Mouse (Mus musculus): ENCODE results near the gene Orai1.

The Orai1 gene

DNA sequence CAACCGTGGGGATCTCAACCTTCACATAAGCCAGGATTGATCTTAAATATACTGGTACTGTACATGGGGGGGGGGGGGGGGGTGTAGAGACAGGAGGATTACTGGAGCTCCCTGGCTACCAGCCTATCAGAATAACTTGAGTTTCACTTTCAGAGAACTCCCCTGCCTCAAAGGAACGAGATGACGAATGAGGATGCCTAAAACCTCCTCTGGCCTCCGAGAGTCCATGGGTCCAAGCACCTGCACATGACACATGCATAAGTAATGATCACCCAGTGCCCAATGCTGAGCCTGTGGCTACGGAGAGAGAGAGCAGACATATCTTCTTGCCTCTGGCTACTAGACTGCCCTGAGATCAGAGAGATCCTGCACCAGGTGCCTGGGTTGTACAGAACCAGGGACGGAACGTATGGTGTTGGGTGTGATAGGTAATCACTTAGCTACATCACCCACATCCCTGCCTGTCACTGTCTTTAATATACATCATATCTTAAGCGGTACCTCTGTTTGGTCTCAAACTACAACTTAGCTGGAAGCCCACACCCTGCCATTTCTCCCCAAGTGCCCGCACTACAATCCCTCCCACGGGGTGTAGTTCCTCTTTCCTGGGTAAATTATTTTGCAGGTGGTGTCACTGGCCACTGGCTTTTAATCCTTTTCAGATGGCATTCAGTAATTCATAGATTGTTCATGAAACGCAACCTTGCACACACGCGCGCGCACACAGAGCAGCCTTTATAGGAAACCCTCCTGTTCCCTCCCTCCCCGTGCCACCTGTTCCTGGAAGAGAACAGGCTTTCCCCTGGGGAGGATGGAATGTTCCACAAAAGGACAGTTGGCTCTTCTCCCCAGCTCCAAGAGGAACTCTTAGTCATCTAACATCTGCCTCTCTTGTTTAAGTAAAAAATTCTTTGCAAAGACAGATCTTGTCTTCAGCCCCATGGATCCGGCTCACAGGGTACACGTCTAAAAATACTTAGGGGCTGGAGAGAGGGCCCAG lies 17.4 kb upstream of the Orai1 start:
- DNase-seq, result no peak

DNA sequence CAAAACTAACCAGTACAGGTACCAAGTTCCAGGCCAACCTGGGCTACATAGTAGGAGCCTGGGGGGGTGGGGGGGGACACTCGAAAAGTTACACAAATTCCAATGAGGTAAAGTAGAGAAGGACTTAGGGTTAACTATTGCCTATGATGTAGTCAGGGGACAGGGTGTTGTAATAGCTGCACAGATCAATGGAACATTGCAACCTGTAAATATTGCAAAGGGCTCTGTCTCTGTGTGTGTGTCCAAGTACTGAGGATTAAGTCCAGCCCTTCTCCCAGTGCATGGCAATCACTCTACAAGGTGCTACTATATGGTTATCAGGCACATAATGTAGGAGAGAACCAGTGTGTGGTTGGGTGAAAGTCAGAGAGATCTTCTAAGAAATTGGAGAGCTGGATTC lies 14.0 kb upstream of the Orai1 start:
- DNase-seq, result no peak

DNA sequence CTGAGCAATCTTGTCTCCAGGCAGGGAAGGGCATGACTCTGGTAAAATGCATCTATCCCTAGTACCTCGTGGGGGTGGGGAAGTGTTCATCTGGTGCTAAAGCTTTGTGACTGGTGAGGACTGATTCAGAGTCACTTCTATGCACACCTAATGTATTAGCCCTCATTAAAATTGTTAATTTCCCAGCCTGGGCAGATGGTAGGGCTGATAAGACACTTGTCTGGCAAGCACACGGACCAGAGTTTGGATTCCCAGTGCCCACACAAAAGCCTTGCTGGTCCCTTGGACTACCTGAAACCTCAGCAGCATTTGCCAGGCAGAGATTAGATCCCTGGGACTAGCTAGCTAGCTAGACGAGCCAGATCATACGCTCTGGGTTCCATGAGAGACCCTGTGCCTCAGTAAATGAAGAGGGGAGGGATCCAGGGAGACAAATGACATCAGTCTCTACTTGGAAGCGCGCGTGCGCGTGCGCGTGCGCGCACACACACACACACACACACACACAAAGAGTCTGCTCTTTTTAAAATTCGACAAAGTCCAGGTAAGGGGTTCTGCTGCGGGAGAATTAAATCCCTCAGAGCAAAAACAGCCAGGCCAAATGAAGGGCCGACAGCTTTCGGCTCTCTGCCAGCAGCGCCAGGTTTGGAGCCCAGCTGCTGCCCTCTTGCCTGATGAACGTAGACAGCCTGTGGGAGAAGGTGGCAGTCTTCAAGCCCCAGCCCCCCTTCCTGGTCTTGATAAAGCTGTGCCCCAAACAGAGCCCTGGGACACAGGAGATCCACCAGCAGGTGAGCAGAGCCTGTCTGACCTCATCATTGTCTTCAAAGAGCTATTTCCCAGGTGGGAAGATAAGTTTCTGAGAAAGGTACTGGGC lies 8.9 kb upstream of the Orai1 start:
- DNase-seq, result no peak

DNA sequence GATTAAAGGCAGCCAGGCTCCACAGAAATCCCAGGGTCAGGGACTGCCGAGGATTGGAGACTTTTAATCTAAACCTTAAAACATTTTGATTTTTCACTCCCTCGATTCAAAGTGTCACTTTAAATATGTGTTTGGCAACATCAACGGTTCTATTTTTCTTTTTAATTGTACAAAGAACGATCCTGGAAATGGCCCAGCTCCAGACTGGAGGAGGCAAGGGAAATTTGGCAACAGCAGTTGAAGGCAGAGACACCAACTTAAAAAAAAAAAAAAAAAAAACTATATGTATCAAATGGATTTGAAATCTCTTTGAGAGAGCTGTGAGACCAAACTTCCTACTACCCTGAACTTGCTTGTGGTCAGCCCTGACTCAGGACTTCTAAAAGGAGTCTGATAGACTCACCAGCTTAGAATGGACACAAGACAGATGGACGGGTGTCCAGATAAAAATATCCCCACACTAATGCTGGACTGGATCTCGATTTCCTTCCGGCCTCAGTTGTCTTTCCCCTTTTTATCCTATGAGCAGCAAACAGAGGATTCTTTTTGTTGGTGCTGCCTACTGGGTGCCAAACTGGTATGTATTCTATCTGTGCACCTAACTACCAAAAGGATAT lies 5.9 kb upstream of the Orai1 start:
- DNase-seq, result no peak

DNA sequence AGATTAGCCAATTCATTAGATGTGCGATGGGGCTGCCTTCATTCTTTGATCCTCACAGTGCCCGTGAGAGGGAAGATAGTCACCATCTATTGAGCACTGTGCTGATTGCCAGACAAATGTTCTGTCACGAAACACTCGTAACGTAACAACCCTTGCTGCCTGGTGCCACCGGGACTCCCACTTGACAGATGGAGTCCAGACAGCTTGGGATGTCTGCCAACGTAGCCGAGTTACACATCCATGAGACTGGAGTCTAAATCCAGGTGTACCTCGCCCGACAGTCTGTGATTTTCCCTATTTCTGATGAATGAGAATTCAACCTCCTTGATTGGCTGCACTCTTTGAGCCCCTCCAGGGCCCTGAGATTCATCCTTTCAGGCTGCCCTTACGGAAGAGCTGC lies 5.0 kb upstream of the Orai1 start:
- DNase-seq, result no peak

DNA sequence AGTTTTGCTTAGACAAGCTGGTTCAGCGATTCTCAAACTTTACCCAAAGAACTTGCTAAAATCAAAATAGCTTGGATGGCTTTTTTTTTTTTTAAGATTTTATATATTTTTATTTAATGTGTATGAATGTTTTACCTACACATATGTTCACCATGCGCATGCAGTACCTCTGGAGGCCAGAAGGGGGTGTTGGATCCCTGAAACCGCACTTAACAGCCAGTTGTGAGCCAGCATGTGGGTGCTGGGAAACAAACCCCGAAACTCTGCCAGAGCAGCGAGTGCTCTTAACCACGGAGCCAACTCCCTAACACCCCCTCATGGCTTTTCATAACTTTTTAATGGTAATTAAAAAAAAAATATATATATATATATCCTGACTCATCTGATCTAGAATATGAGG lies 4.1 kb upstream of the Orai1 start:
- DNase-seq, result no peak

DNA sequence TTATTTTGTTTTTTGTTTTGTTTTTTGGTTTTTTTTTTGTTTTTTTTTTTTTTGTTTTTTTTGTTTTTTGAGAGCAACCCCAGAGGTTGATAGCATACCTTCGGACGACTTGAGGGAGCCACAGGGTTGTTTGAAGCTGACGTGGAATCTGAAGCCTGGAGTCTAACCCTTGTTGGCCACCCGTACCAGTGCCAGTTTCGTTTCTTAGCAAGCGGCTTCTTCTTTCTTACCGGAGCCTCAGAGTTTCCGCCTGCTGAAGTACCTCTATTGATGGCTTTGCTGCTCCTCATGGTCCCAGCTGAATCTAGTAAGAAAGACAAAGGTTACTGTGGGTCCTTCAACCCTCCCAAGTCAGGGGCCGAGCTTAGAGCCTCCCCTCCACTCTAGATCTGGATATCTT lies 3.2 kb upstream of the Orai1 start:
- no peak for DNase-seq

DNA sequence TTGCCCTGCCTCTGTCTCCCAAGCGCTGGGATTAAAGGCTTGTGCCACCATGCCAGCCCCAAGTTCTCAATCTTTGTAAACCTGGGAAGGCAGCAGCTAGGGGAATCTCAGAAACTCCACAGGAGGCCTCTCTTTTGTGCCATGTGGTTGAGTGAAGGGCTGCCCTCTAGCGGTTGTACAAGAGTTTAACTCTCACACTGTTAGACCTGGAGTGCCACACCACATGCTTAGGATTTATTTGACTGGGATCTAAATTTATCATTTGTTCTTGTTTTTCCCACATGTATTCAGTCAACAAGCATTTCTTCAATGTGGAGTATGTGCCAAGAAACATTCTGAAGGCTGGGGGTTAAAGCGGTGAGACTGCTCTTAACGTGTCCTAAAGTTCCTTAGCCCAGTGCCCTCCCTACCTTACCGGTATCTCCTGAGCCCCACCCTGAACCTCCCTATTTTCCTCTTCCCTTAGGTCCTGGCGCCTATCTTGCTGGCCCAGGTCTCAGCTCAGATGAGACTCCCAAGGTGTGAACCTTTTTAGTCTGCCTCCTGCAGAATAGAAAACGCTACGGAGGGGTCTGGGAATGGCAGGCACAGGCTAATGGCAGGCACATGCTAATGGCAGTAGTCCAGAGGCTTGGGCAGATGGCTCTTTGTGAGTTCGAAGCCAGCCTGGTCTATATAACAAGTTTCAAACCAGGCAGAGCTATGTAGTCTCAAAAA lies 1.1 kb upstream of the Orai1 start:
- peak; percentile 80 for DNase-seq

DNA sequence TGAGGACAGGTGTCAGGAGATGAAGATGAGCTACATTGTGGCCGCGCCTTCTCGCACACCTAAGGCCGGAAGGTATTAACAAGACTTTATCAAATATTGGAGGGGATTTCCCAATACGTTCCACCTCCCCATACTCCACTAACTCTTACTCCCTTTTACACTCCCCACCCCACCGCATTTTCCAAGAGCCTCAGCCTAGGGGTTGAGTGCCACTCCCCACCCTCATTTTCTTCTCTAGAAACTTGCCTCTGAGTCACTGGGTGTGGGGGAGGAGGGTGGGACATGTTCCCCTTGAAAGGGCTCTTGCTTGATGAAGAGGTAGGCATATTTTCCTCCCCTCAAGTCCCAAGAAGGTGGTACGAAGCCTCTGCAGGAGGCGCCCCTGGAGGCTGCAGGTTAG lies 1.0 kb downstream of the Orai1 start:
- peak; percentile 28 for DNase-seq

DNA sequence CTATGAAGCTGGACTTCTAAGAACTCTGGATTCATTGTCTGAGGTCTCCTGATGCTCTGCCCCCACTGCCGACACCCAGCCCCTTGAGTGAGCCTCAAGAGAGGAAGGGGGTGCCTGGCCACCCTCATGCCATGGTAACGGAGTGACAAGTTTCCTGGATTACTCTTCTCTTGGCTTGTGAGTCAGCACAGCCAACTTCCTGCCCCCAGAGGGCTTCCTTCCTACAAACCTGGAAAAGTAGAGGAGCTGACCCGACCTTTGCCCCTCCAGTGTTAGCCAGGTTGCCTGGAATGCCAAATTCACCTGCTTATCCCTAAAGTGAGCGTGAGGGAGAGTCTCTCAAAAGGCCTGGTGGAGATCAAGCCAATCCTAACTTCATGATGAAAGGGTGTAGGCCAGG lies 2.6 kb downstream of the Orai1 start:
- DNase-seq, result no peak

DNA sequence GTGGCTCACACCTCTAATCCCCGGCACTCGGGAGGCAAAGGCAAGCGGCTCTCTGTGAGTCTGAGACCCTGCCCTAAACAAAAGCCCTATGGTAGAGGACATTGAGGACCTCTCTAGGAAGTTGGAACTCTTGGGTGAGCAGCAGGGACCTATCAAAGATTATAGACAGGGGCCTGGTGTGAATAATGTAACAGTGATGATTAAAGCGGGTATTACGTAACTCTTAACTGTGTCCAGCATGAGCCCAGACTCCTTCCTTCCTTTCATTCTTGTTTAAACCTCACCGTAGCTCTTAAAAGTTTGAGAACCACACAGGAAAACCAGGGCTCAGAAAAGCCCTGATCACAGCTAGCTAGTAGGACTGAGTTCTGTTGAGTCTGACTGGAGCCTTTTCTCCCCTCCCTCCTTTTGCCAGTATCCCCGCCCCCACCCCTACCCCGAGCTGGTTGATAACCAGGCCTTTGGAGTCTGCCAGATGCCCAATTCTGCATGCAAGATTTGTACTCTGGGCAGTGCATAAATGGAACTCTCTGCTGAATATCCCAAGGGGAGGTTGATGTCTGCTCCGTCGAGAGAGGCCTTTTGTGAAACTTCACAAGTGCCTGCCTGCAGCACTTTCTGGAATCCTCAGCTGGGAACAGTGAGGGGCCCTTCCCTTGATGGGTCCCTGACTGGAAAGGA lies 4.6 kb downstream of the Orai1 start:
- peak; percentile 26 for DNase-seq

DNA sequence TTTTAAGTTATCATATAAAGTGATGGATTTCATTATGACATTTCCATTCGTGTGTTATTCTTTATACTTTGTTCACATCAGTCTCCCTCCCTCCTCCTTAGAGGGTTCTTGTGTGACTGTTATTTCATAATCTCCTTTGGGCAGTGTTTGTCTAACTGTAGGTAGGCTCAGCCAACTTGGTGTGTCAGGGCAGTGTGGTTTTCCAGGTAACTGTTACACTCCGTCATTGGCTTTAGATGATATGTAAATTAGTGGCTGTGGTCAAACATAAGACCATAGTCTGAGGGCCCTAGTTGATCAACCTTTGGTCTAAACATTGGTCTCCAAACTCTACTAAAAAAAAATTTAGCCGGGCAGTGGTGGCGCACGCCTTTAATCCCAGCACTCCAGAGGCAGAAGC lies 5.6 kb downstream of the Orai1 start:
- no peak for DNase-seq

DNA sequence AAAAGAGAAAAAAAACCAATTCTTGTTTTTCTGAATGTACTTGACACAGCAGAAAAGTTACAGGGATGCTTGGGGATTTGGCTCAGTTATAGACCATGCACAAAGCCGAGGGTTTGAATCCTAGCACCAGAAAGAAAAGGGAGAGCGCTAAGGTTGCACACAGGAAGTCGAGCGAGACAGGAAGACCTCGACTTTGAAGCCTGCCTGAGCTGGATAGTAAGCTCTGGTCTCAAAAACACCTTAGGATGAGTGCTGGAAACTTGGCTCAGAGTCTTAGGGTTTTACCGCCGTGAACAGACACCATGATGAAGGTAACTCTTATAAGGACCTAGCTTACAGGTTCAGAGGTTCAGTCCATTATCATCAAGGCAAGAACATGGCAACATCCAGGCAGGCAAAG lies 6.6 kb downstream of the Orai1 start:
- DNase-seq, result no peak

DNA sequence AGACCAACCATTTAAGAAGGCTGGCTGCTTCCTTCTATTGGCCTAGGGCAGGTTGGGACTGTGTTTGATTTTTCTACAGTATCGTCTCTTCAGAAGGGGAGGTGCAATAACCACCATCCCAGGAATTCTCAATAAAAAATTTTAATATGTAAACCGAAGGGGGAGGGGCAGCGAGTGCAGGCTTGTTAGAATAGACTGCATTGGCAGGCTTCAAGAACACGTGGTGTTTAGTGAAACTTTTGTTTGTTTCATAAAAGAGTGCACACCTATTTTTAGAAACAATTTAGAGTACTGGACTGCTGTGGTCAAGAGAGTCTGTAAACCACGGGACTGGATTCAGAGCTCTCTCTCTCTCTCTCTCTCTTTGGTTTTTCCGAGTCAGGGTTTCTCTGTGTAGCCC lies 8.2 kb downstream of the Orai1 start:
- DNase-seq, result peak; percentile 55

DNA sequence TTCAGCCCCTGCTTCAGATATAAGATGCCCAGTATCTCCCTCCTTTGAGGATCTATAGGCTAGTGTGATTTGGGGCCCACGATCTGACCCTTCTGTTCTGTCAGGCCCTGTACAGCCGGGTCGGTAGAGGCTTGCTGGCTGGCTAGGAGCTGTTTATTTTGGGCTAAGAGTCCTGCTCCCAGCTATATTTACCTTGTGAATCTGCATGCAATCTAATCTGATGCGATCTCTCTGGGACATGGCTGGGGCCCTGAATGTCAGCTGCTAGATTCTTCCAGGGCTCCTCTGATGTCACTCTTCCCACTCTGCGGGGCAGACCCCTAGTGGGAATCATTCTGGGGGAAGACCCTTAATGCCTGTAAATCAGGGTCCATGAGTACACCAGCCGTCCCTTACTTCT lies 9.4 kb downstream of the Orai1 start:
- no peak for DNase-seq

DNA sequence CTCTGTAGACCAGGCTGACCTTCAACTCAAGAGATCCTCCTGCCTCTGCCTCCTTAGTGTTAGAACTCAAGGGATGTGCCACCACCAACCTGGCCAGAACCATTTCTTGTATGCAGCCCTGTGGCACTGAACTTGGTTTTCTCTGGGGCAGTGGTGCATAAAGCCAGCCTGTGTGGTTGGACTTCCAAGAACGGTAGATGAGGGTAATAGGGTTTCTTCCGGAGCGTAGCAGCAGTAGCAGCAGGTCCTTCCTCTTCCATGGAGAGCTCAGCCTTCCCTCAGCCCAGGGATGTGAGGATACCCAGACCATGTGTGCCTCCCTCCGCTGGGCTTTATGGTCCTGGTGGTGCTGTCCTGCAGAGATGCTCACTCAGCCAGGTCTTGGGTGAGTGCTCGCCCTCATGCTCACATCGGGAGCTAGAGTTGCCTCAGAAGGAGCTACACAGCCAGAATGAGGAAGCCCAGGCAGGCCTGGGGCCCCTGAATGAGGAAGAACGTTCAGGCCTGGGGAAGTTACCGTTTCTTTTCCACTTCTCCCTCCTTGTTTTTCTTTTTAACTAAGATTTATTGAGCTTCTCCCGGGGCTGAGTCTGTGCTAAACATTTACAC lies 10.2 kb downstream of the Orai1 start:
- DNase-seq, result no peak

DNA sequence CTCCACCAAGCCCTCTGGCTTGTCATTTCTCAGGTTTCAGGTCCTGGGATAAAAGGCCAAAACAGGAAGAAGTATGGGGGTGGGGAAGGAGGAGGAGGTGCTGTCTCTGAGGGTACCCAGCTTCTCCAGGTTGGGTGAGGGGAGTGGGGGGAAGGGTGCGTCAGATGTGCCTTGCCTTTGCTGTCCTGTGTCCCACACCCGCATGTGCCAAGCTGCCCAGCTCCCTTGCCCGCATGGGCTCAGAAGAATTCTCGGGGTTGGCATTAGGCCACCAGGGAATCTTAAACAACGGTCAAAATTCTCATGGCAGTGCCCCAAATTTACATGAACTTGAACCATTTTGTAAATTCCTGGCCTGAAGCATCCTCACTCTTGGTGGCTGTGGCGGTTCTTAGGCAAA lies 11.5 kb downstream of the Orai1 start:
- no peak for DNase-seq

DNA sequence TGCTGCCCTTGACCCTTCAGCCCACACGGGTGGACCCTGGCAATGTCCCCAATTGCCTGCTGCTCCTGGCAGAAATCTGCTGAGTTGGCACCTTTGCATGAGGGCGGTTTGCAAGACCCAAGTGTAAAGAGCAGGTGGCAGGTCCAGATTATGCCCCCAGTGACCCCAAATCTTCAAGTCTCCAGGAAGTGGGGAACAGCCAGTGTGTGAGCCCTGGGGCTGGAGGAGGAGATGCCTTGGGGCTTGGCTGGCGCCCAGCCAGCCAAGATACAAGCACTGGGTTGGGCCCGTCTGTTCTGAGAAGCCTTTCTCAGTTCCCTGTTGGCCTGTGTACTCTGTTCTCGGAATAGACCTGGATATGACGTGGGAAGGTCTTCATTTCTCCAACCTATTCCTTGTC lies 12.6 kb downstream of the Orai1 start:
- DNase-seq, result peak; percentile 21

DNA sequence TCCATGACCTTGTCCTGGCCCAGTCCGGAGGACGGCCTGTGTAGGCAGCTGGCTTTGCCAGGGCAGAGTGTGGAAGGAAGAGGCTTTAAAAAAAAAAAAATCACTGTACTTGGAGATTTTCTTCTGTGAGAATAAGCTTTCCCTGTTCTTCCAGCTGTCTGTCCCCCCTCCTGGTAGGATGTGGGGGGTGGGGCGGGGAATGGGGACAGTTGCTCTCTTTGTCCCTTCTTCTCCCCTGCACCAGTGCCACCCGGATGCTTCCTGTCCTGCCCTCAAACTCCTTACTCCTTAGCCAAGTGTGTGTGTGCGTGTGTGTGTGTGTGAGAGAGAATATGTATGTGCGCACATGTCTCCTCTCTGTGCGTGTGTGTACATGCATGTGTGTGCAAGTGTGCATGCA lies 14.9 kb downstream of the Orai1 start:
- DNase-seq, result no peak

DNA sequence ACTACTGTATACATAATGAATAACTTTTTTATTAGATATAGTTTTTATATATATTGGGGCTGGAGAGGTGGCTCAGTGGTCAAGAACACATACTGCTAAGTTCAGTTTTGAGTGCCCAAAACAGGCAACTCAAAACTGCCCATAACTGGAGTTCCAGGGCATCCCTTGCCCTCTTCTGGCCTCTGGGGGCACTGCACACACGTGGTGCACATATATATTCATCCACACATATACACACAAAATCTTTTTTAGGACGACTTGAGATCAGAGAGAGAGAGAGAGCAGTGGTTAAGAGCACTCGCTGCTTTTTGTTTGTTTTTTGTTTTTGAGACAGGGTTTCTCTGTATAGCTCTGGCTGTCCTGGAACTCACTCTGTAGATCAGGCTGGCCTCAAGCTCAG lies 16.4 kb downstream of the Orai1 start:
- no peak for DNase-seq

DNA sequence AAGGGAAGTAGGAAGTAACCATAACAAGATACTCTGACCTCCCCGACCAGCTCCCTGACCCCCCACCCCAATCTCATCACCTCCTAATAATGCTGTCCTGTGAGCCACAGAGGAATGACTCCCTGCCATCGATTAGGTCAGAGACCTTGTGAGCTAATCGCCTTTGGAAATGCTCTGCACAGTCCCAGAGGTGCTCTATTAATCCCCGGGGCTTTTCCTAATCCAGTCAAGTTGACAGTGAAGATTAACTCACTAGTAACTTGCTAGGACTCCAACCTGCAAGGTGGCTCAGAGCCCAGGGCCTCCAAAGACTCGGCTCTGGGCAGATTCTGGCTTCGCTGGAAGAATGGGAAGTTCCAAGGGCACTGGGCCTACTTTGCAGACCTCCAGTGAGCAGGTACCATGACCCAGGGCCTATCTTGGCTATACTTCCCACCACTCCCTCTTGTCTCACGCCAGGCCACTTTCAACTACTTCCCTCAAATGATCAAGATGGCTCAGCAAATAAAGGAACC lies 18.8 kb downstream of the Orai1 start:
- no peak for DNase-seq

DNA sequence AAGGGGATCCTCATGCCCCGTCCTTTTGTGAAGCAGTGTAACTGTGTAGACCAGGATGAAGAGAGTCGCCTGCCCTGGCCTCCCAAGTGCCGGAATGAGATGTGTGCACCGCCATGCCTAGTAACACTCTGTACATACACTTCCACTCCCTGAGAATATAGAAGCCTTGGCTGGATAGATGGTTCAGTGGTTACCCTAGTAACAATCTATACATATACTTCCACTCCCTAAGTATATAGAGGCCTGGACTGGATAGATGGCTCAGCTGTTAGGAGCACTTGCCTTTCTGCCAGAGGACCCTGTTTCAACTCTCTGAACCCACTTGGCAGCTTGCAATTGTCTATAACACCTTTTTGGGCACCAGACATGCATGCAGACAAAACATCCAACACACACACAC lies 20.2 kb downstream of the Orai1 start:
- DNase-seq, result no peak
